Mouse (Mus musculus): ENCODE data around the gene Gm26897. TPM values are rescaled to one million over a fixed set of nuclear protein-coding genes. Genes with fewer than 3 reads are reported as not detected.

The Gm26897 gene
- polyA plus RNA-seq, 1 experiment = not detected

GRCm38 (mm10) chr5:111750092-111750491, 16.4 kb downstream of the Gm26897 start:
- DNase-seq (ENCODE audit: low spot score) = no peak

- DNase-seq (ENCODE audit: low spot score) = no peak
Measured at GRCm38 (mm10) chr5:111754484-111755139, 20.9 kb downstream of the Gm26897 start.

GRCm38 (mm10) chr5:111755330-111755729, 21.6 kb downstream of the Gm26897 start:
- DNase-seq (ENCODE audit: low spot score) = no peak

- no peak for DNase-seq (ENCODE audit: low spot score)
Measured at GRCm38 (mm10) chr5:111760721-111761480, 27.2 kb downstream of the Gm26897 start.

GRCm38 (mm10) chr5:111761574-111761973, 27.9 kb downstream of the Gm26897 start:
- no peak for DNase-seq (ENCODE audit: low spot score)

GRCm38 (mm10) chr5:111762085-111762484, 28.4 kb downstream of the Gm26897 start:
- DNase-seq (ENCODE audit: low spot score) = no peak

- DNase-seq (ENCODE audit: low spot score) = no peak
Measured at GRCm38 (mm10) chr5:111765671-111766290, 32.1 kb downstream of the Gm26897 start.

- no peak for DNase-seq (ENCODE audit: low spot score)
Measured at GRCm38 (mm10) chr5:111766696-111767095, 33.0 kb downstream of the Gm26897 start.

- DNase-seq (ENCODE audit: low spot score) = no peak
Measured at GRCm38 (mm10) chr5:111770266-111770665, 36.5 kb downstream of the Gm26897 start.

- DNase-seq (ENCODE audit: low spot score) = no peak
Measured at GRCm38 (mm10) chr5:111772127-111772526, 38.4 kb downstream of the Gm26897 start.

GRCm38 (mm10) chr5:111772591-111773406, 39.1 kb downstream of the Gm26897 start:
- DNase-seq (ENCODE audit: low spot score) = no peak

- no peak for DNase-seq (ENCODE audit: low spot score)
Measured at GRCm38 (mm10) chr5:111773407-111773733, 39.6 kb downstream of the Gm26897 start.

- no peak for DNase-seq (ENCODE audit: low spot score)
Measured at GRCm38 (mm10) chr5:111776246-111776645, 42.5 kb downstream of the Gm26897 start.

GRCm38 (mm10) chr5:111778093-111778492, 44.4 kb downstream of the Gm26897 start:
- no peak for DNase-seq (ENCODE audit: low spot score)

GRCm38 (mm10) chr5:111779776-111780485, 46.2 kb downstream of the Gm26897 start:
- DNase-seq (ENCODE audit: low spot score) = no peak

Measured in urinary bladder, adult 2 months (tissue).